Mouse (Mus musculus) cerebral cortex, adult 2 months (tissue): ENCODE measurements around the gene Vmn2r1.

ENCODE experiments used
- whole genome bisulfite sequencing: fragments of 180-500 bp; shearing (Covaris S2); methylation state at CpG from one replicate; pipeline ENCODE4 v1.1.7; 2018; 5-methylcytosine and 5-hydroxymethylcytosine counted together

Vmn2r1 gene

DNA sequence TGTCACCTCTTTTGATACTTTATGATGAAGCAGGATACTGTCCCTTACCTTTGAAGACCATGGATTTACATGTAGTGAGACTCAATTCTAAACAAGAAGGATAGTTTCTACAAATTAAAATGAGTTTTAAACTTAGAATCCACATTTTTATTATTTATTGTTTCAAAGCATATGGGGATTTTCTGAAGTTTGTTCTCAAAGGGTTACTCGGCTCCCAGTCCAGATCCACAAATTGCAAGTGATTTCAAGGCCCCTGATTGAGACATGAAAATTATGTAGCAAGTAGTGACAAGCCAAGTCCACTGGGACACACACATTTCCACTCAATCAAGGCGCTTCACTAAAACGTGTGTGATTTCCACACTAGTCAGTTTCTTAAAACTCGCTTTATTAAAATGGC is at the start of gene Vmn2r1:
Gene Vmn2r1 (plus strand): TSS at position 301 of the 400 bp plus-strand sequence.
- 83% methylated on average over 4 of the region's 4 CpGs for WGBS

DNA sequence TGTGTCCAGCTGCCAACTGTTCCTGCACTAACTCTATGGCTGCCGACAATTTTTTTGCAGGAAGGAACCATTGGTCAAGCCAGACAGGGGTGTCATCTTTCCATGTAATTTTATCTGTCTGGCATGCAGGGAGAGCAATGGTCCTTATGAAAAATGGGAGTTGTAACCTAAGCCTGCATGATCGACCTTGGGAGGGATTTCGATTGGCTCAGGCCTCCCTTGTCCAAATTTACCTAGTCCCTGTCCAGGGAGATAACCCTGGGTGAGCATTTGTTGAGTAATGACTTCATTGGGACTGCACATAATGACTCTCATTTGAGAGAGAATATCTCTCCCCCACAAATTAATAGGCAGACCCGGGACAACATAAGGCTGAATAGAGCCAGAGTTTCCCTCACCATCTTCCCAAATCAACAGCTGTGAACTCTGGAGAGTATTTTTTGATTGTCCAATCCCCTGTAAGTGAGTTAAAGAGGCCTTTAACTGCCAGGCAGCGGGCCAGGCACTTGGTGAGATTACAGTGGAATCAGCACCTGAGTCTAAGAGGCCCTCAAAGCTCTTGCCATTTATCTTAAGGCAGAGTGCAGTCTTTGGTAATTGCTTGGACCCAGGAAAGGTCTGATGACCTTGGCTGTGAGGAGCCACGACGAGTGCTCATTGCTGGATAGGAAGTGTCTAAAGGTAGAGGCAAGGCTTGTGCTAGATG is 43.1 kb upstream of the Vmn2r1 start:
- WGBS, result 83% methylated on average over 7 of the region's 7 CpGs

DNA sequence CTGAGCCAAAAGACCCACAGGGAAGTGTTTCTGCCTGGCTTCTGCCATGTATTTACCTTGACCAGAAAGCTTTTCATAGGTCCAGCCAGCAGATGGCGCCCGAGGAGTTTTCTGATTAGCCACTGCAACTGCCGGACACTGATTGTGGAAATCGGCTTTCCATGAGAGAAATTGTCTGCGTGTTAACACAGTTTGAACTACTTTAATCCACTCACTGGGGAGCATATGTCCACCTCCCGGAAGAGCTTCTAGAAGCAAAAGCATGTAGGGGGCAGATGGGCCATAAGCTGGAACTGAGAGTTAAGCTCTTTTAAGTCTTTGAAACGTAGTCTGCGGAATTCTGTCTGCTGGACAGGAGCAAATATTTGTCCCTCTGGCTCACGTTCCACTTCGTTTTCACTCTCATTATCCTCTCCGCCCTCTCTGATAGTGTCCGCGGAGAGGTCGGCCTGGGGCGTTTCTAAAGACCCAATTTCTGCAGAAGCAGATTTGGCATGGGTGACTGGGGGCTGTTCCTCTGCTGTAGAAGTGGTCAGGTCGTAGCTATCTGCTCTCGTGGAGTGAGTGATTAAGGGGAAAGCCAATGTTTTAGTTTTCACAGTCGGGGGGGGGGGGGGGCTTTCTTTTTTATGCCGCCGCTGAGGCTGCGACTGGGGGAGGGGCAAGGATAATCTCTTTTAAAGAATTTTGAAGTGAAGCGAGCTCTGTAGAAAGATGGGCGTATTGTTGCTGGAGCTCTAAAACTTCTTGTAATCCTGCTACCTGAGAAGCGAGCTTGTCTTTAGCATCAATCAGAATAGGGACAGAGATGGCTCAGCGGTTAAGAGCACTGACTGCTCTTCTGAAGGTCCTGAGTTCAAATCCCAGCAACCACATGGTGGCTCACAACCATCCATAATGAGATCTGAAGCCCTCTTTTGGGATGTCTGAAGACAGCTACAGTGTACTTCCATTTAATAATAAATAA is 41.2 kb upstream of the Vmn2r1 start:
- whole genome bisulfite sequencing, result 9% methylated on average over 25 of the region's 25 CpGs

DNA sequence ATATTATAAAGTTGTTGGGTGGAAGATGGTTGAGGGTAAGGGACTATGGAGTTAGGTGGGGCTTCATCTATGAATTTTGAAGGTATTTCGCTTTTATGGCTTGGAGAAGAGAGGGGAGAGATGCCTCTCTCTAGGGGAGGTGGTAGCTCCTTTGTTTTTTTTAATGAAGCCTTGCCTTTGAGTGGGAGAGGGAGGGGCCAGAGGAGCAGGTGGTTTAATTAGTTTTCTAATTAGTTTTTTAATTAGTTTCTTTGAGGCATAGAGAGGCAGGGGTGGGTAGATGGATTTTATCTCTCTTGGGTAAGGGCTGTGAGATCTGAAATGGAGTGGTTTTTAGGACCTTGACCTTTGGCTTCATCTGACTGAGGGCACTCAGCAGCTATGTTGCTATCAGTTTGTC is 31.4 kb downstream of the Vmn2r1 start:
- WGBS, result 60% methylated on average over 1 of the region's 1 CpGs

DNA sequence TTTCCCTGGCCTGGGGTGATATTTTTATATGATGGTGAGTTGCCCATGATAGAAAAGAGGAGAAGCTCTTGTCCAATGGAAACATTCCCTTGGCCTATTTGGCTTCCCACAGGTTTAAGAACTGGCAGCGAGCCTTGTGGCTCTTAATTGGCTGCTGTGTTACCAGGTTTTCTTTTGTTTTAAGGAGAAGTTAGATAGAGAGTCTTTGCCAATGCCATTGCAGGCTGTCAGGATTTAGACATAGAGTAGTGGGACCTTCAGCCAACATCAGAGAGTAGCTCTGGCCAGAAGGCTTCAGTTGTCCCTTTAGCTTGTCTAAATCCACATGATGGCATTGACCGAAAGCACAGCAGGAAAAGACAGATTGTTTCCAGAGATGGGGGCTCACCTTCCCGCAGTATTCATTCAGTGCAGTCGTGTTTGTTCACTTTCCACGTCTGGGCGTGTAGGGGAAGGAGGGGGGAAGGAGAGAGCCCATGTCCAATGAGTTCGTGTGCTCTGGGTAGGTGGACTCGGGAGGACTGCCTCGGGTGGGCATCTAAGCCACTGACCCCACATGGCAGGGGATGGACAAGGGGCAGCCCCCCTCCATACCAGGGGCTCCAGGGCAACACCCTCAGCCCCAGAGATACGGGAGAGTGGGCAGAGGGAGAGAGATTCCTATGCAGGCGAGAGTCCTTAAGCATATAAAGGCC is 32.2 kb downstream of the Vmn2r1 start:
- WGBS, result 50% methylated on average over 11 of the region's 11 CpGs

DNA sequence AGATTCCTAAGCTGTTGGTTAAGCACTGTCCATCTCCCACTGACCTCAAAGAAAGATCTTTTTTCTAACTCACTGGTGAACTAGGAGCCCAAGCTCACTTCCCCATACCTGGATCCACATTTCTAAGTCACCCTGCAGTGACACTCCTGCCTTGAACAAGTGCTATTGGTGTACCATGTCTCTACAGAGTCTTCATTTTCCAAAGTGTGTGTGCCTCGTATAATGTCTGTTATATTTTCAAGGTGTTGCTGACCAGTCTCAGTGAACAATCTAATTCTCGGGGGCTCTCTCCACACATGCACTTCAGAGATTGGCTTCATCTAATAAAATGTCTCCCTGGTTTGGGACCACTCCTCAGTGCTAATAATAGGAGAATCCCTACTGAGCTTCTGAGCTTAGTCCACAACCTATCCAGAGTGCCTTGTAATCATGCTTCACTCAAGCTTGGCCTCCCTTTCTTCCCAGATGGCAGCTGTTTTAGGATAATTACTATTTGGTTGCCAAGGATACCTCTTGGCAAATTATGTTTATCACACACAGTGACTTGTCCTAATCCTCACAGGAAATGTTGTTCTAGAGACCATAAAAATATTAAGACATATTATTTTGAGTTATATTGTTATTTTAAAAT is 60.6 kb downstream of the Vmn2r1 start, which contains the start of gene Vmn2r2:
Gene Vmn2r2 (minus strand): TSS at position 51 of the 631 bp plus-strand sequence.
- WGBS, result 79% methylated on average over 2 of the region's 2 CpGs
